Comparison of ENCODE assay signal across 9 mouse cellular contexts in the genomic region with DNA sequence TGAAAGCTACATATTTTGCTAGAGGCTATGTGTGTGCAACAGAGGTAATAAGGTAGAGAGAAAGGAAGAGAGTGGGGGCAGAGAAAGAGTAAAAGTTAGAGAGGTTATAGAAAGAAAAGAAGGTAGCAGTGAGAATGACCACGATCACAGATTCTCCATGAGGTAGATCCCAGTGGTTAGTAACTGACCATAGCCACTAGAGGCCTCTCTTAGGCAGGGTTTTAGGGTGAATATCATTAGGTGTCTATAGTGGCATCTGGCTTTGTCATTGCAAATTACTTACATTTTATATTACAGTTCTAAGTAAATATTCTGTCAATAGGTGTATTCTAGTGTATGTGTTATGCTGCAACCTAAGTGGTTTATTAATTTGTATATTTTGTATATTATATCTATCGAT.
DNase-seq lines count a peak whose midpoint lies in the region; ATAC-seq lines count a peak whose summit lies in the region.
"Had no signal": no experiment of that assay in that cellular context is flagged by ENCODE, and none has a peak within 500 bp of the region (broad histone marks: within the 10 kb centered on the region; RNA-seq: fewer than 3 reads in every experiment).

No protein-coding gene starts in this region.

- peak; percentile 85 for ATAC-seq in forebrain, embryonic 14.5 days
- peak; percentile 77 for ATAC-seq in midbrain, embryonic 14.5 days (ENCODE audit: low FRiP score, low TSS enrichment)

- H3K9ac ChIP-seq in forebrain, embryonic 14.5 days (ENCODE audit: low read length) = no peak overlapping the region
- no peak overlapping the region for H3K9ac ChIP-seq in midbrain, embryonic 14.5 days (replicated peaks; ENCODE audit: low read length)
- H3K9ac ChIP-seq: liver, embryonic 15.5 days had no signal

- H3K4me1 ChIP-seq in forebrain, embryonic 14.5 days (ENCODE audit: control insufficient read depth, insufficient read depth, low read length) = no peaks in the 10 kb centered on the region
- H3K4me1 ChIP-seq in midbrain, embryonic 14.5 days (ENCODE audit: control insufficient read depth, insufficient read depth, low read length) = no peaks in the 10 kb centered on the region
- H3K4me1 ChIP-seq: liver, embryonic 15.5 days had no signal

- intact Hi-C loops in left cerebral cortex, postnatal 14 days (cut with DNase I) = loop anchor here (10.0 kb wide), 1 partner anchor 1305 kb away; a partner anchor contains a TSS

- no peaks in the 10 kb centered on the region for H3K9me3 ChIP-seq in forebrain, embryonic 14.5 days (replicated peaks; ENCODE audit: control insufficient read depth, low read length)
- no peaks in the 10 kb centered on the region for H3K9me3 ChIP-seq in midbrain, embryonic 14.5 days (ENCODE audit: control insufficient read depth, low read length)
- H3K9me3 ChIP-seq: liver, embryonic 15.5 days had no signal

- DNase-seq in adrenal gland, postnatal 14 days = peak; percentile 13
- no peak for DNase-seq in adrenal gland, adult 18-20 months (ENCODE audit: low spot score in 2 of 2)
- DNase-seq in left cerebral cortex, postnatal 14 days (ENCODE audit: low spot score in 2 of 2) = peak; percentile 12 to 15
- no peak for DNase-seq in left cerebral cortex, adult 18-20 months (ENCODE audit: low spot score in 2 of 2)
- DNase-seq in forebrain, embryonic 14.5 days (ENCODE audit: low spot score) = peak; percentile 69
- DNase-seq in midbrain, embryonic 14.5 days = peak; percentile 76
- no peak for DNase-seq in urinary bladder, postnatal 14 days (ENCODE audit: low spot score)
- no peak for DNase-seq in gastrocnemius, postnatal 4 days (ENCODE audit: low spot score in 2 of 2)

- H3K27me3 ChIP-seq in forebrain, embryonic 14.5 days (replicated peaks; ENCODE audit: control insufficient read depth, insufficient read depth, low read length) = no peaks in the 10 kb centered on the region
- no peaks in the 10 kb centered on the region for H3K27me3 ChIP-seq in midbrain, embryonic 14.5 days (ENCODE audit: control insufficient read depth, insufficient read depth, low read length)
- H3K27me3 ChIP-seq: liver, embryonic 15.5 days had no signal

- no peak overlapping the region for H3K4me3 ChIP-seq in forebrain, embryonic 14.5 days (ENCODE audit: low read depth, low read length)
- H3K4me3 ChIP-seq in midbrain, embryonic 14.5 days (replicated peaks; ENCODE audit: low read depth, low read length) = no peak overlapping the region
- H3K4me3 ChIP-seq: liver, embryonic 15.5 days had no signal

- H3K4me2 ChIP-seq in forebrain, embryonic 14.5 days (ENCODE audit: low read length) = no peak overlapping the region
- no peak overlapping the region for H3K4me2 ChIP-seq in midbrain, embryonic 14.5 days (ENCODE audit: low read length)
- H3K4me2 ChIP-seq: liver, embryonic 15.5 days had no signal

- WGBS in forebrain, embryonic 14.5 days = 69% methylated on average over 2 of the region's 2 CpGs
- WGBS in midbrain, embryonic 14.5 days = 68% methylated on average over 2 of the region's 2 CpGs

- H3K36me3 ChIP-seq in forebrain, embryonic 14.5 days (ENCODE audit: control insufficient read depth, insufficient read depth, low read length) = no peaks in the 10 kb centered on the region
- no peaks in the 10 kb centered on the region for H3K36me3 ChIP-seq in midbrain, embryonic 14.5 days (ENCODE audit: control insufficient read depth, insufficient read depth, low read length)
- H3K36me3 ChIP-seq: liver, embryonic 15.5 days had no signal

- no peak overlapping the region for H3K27ac ChIP-seq in forebrain, embryonic 14.5 days (ENCODE audit: low read depth, low read length)
- no peak overlapping the region for H3K27ac ChIP-seq in midbrain, embryonic 14.5 days (replicated peaks; ENCODE audit: low read depth, low read length)
- H3K27ac ChIP-seq: liver, embryonic 15.5 days had no signal

Comparison
In these comparisons a context has a peak if more than half of its experiments do, and no peak if none do; other contexts are left out.
1. DNase-seq: peak in adrenal gland, postnatal 14 days (single experiment), left cerebral cortex, postnatal 14 days (2 of 2), forebrain, embryonic 14.5 days (single experiment) and midbrain, embryonic 14.5 days (single experiment); none in adrenal gland, adult 18-20 months (0 of 2), left cerebral cortex, adult 18-20 months (0 of 2), urinary bladder, postnatal 14 days (single experiment) and gastrocnemius, postnatal 4 days (0 of 2).